Mouse (Mus musculus) midbrain, embryonic 11.5 days (tissue): Measurements from ENCODE around the gene Lgr4. TPM values are rescaled to one million over a fixed set of nuclear protein-coding genes. Genes with fewer than 3 reads are reported as not detected.

Experiments
- ATAC-seq: fragments of 200-750 bp; cut with Nextera tagmentation; 2 replicates; pipeline ENCODE4 v1.8.0; 2017; ENCODE audit warnings: moderate TSS enrichment, moderate library complexity; ENCODE audit not compliant: low FRiP score
- DNase-seq: peaks from one replicate; pipeline ENCODE4 v3.0.0; 2015; ENCODE audit warnings: low spot score; ENCODE audit errors: missing footprints
- H3K27ac ChIP-seq: fragments of 300-500 bp; sonication (generic); 2 replicates; pipeline ENCODE4 v1.5.1; 2014; ENCODE audit warnings: low read depth, low read length
- H3K27me3 ChIP-seq: fragments of 300-500 bp; sonication (generic); 2 replicates; pipeline ENCODE4 v1.6.1; 2014; ENCODE audit warnings: mild to moderate bottlenecking, low read length, moderate library complexity, mixed read lengths; ENCODE audit not compliant: control insufficient read depth, insufficient read depth
- H3K36me3 ChIP-seq: fragments of 300-500 bp; sonication (generic); 2 replicates; pipeline ENCODE4 v1.6.1; 2014; ENCODE audit warnings: mild to moderate bottlenecking, low read length, moderate library complexity, mixed read lengths; ENCODE audit not compliant: control insufficient read depth, insufficient read depth
- H3K4me1 ChIP-seq: fragments of 300-500 bp; sonication (generic); 2 replicates; pipeline ENCODE4 v1.6.1; 2014; ENCODE audit warnings: low read length; ENCODE audit not compliant: control insufficient read depth, insufficient read depth
- H3K4me2 ChIP-seq: fragments of 300-500 bp; sonication (generic); 2 replicates; pipeline ENCODE4 v1.6.1; 2014; ENCODE audit warnings: mild to moderate bottlenecking, moderate library complexity
- H3K4me3 ChIP-seq: fragments of 300-500 bp; sonication (generic); 2 replicates; pipeline ENCODE4 v1.5.1; 2014; ENCODE audit warnings: low read depth, low read length
- H3K9ac ChIP-seq: fragments of 300-500 bp; sonication (generic); 2 replicates; pipeline ENCODE4 v1.6.1; 2014; ENCODE audit warnings: low read length
- H3K9me3 ChIP-seq: fragments of 300-500 bp; sonication (generic); 2 replicates; pipeline ENCODE4 v1.6.1; 2016; ENCODE audit warnings: low read length; ENCODE audit not compliant: control insufficient read depth
- WGBS: fragments of 180-500 bp; shearing (Covaris S2); extraction: QIAGEN DNeasy Blood & Tissue Kit; methylation state at CpG from one replicate; pipeline ENCODE4 v1.1.7; 2014; 5-methylcytosine and 5-hydroxymethylcytosine counted together
- polyA plus RNA-seq: library from polyadenylated mRNA; unstranded; fragments of >200 nt; fragmentation: Nextera tagmentation; extraction: Ambion mirVana; gene quantifications from 2 replicates; pipeline ENCODE4 v1.2.1, GENCODE M21; 2014

The Lgr4 gene
- polyA plus RNA-seq, 1 experiment from 2014 or later: 15.8 TPM

GRCm38 (mm10) chr2:109951050-109951449 lies 33.6 kb downstream of the Lgr4 start:
- no peak for DNase-seq
- Histone ChIP-seq H3K4me1 (peaks cover 13% of the 10 kb centered on the region), H3K27ac (no peak overlapping the region), H3K36me3 (no peaks in the 10 kb centered on the region), H3K27me3 (no peaks in the 10 kb centered on the region), H3K4me3 (no peak overlapping the region), H3K9me3 (no peaks in the 10 kb centered on the region), H3K4me2 (no peak overlapping the region), H3K9ac (no peak overlapping the region)
- no peak for ATAC-seq
- WGBS: 74% methylated on average over 4 of the region's 4 CpGs

- Histone ChIP-seq H3K36me3 (no peaks in the 10 kb centered on the region), H3K27ac (no peak overlapping the region), H3K4me2 (no peak overlapping the region), H3K9ac (no peak overlapping the region), H3K4me1 (peaks cover 13% of the 10 kb centered on the region), H3K27me3 (no peaks in the 10 kb centered on the region), H3K9me3 (no peaks in the 10 kb centered on the region), H3K4me3 (no peak overlapping the region)
- no peak for DNase-seq
- WGBS: 82% methylated on average over 10 of the region's 10 CpGs
- ATAC-seq: peak; percentile 67
These were observed 35.7 kb downstream of the Lgr4 start for GRCm38 (mm10) chr2:109953048-109953717.

DNA sequence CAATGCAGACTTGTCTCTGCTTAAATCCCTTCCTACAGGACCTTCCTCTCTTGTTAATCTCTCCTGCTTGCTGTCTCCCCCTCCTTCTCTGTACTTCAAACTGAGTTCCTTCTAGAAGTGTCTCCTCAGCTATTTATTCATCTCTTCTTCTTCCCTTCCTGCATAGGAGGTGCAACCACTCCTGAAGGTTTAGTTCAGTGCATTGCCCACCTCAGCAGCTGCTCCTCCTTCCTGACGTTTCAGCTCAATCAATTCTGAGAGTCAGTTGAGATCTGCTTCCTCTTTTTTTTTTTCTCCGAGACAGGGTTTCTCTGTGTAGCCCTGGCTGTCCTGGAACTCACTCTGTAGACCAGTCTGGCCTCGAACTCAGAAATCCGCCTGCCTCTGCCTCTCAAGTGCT lies 36.4 kb downstream of the Lgr4 start:
- WGBS: 75% methylated on average over 4 of the region's 4 CpGs
- Histone ChIP-seq H3K4me3 (no peak overlapping the region), H3K27ac (no peak overlapping the region), H3K27me3 (no peaks in the 10 kb centered on the region), H3K4me1 (peaks cover 13% of the 10 kb centered on the region), H3K9me3 (no peaks in the 10 kb centered on the region), H3K4me2 (no peak overlapping the region), H3K36me3 (no peaks in the 10 kb centered on the region), H3K9ac (no peak overlapping the region)
- DNase-seq (no peak), ATAC-seq (no peak)

DNA sequence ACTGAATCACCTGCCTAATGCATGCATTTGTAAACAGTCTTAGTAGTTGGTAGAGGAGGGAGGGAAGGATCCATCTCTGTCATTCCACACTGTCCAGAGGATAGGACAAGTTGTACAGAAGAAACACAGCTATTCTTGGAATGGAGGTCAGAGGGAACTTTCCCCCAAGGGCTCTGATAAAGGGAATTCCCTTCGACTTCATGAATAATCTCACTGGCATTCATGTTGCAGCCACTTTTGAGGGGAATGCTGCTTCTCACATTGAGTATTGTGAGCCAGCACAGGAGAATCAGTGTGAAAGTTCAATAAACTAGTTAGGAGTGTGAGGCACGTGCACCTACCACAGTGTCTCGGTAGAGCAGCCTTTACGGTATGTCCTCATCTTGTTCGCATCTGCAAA lies 37.6 kb downstream of the Lgr4 start:
- 67% methylated on average over 5 of the region's 5 CpGs for WGBS
- Histone ChIP-seq H3K9me3 (no peaks in the 10 kb centered on the region), H3K27me3 (no peaks in the 10 kb centered on the region), H3K9ac (no peak overlapping the region), H3K4me1 (peaks cover 24% of the 10 kb centered on the region), H3K4me3 (no peak overlapping the region), H3K4me2 (no peak overlapping the region), H3K36me3 (no peaks in the 10 kb centered on the region), H3K27ac (no peak overlapping the region)
- no peak for ATAC-seq
- no peak for DNase-seq

- no peak for ATAC-seq
- Histone ChIP-seq H3K9ac (no peak overlapping the region), H3K4me2 (no peak overlapping the region), H3K4me1 (peaks cover 31% of the 10 kb centered on the region), H3K36me3 (no peaks in the 10 kb centered on the region), H3K4me3 (no peak overlapping the region), H3K9me3 (no peaks in the 10 kb centered on the region), H3K27ac (no peak overlapping the region), H3K27me3 (no peaks in the 10 kb centered on the region)
- peak; percentile 82 for DNase-seq
- WGBS: 89% methylated on average over 5 of the region's 5 CpGs
These were observed 38.5 kb downstream of the Lgr4 start for GRCm38 (mm10) chr2:109955910-109956309.

DNA sequence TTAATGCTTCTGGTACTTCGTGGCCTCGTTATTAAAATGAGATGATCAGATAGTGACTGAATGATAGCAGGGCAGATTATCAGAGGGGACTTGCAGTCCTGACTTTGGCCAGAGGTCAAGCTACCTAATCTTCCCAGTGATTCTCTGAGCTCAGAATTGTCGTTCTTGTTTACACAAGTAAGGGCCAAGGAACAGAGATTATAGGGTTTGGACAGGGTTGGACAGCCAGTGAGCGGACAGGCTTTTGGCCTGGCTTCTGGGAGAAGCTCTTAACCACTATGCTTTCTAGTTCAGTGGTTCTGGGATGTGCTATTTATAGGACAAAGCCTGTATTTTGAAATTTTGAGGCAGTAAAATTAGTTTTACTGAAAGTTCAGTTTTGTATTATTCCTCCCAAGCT lies 39.3 kb downstream of the Lgr4 start:
- ATAC-seq (no peak), DNase-seq (no peak)
- H3K9me3 ChIP-seq: no peaks in the 10 kb centered on the region
- H3K4me2 ChIP-seq: no peak overlapping the region
- WGBS: 67% methylated on average over 4 of the region's 4 CpGs
- H3K27ac ChIP-seq: no peak overlapping the region
- H3K9ac ChIP-seq: no peak overlapping the region
- peaks cover 35% of the 10 kb centered on the region for H3K4me1 ChIP-seq
- no peaks in the 10 kb centered on the region for H3K36me3 ChIP-seq
- H3K27me3 ChIP-seq: no peaks in the 10 kb centered on the region
- H3K4me3 ChIP-seq: no peak overlapping the region

- ATAC-seq: no peak
- H3K4me1 ChIP-seq: peaks cover 31% of the 10 kb centered on the region
- H3K27ac ChIP-seq: no peak overlapping the region
- no peak overlapping the region for H3K9ac ChIP-seq
- H3K9me3 ChIP-seq: no peaks in the 10 kb centered on the region
- no peaks in the 10 kb centered on the region for H3K27me3 ChIP-seq
- no peak overlapping the region for H3K4me3 ChIP-seq
- DNase-seq: no peak
- 86% methylated on average over 4 of the region's 4 CpGs for WGBS
- H3K4me2 ChIP-seq: no peak overlapping the region
- no peaks in the 10 kb centered on the region for H3K36me3 ChIP-seq
These were observed 41.4 kb downstream of the Lgr4 start for GRCm38 (mm10) chr2:109958692-109959406.

- 0 out of 2 replicates have a peak overlapping the region, but pooled peaks have one; percentile 37 for H3K27ac ChIP-seq
- no peaks in the 10 kb centered on the region for H3K27me3 ChIP-seq
- no peak overlapping the region for H3K4me3 ChIP-seq
- ATAC-seq (peak; percentile 81), DNase-seq (peak; percentile 89)
- H3K9me3 ChIP-seq: no peaks in the 10 kb centered on the region
- no peaks in the 10 kb centered on the region for H3K36me3 ChIP-seq
- H3K9ac ChIP-seq: no peak overlapping the region
- H3K4me2 ChIP-seq: no peak overlapping the region
- WGBS: 23% methylated on average over 11 of the region's 11 CpGs
- peaks cover 31% of the 10 kb centered on the region for H3K4me1 ChIP-seq
These were observed 42.1 kb downstream of the Lgr4 start for GRCm38 (mm10) chr2:109959407-109960075.

DNA sequence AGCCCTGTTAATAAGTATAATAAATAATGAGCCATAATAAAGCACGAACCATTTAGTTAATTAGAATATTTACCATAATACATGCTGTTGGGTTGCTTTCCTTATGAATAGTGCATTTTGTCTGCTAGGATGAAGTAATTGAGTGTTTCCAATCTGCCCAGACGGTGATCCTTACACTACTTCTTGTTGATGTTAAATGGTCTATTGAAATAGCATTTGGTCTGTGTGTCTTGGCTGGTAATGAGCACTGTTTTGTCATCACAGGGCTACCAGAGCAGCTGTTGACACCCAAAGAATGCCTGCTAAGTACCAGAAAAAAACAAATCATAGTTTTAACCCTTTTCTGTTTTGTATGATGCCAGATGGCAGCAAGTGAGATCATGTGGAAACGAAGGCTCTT lies 42.8 kb downstream of the Lgr4 start:
- Histone ChIP-seq H3K4me3 (no peak overlapping the region), H3K27ac (peak overlapping the region; percentile 14; the same call in 1 of the 2 replicates), H3K4me1 (peaks cover 24% of the 10 kb centered on the region), H3K27me3 (no peaks in the 10 kb centered on the region), H3K4me2 (no peak overlapping the region), H3K9ac (no peak overlapping the region), H3K36me3 (no peaks in the 10 kb centered on the region), H3K9me3 (no peaks in the 10 kb centered on the region)
- DNase-seq: no peak
- 57% methylated on average over 3 of the region's 3 CpGs for WGBS
- peak; percentile 45 for ATAC-seq
